Mouse (Mus musculus): ENCODE data around the gene Olfr1368. TPM values are rescaled to one million over a fixed set of nuclear protein-coding genes. Genes with fewer than 3 reads are reported as not detected.
"Not testable (repeated sequence)": the region's sequence is repeated elsewhere in the genome, so short reads cannot be mapped to it uniquely, and the experiment has no call there.

The Olfr1368 gene
- polyA plus RNA-seq, 1 experiment from 2014 or later: not detected

DNA sequence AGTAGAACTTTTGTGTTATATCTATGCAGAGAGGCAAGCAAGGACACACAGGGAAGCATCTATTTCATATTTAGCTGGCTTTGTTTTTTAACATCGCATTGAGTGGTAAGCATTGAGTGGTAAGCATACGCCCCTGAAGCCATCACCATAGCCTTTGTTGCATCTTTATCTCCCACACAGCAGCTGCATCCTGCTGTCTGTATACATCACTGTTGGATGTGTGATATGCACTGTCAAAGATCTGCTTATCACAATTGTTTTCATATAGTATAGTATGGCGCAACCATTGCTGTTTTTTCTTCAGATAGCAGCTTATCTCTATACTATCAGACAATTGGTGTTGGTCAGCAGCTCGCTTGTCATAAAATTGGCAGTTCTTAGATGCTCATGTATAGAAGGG is 31.5 kb downstream of the Olfr1368 start:
- no peak overlapping the region for H3K9ac ChIP-seq (replicated peaks; ENCODE audit: low read depth, low read length)
- no peak overlapping the region for H3K27ac ChIP-seq (ENCODE audit: low read depth, low read length)
- no peak overlapping the region for H3K4me3 ChIP-seq (ENCODE audit: low read depth, low read length)
- H3K36me3 ChIP-seq (ENCODE audit: control insufficient read depth, insufficient read depth, low read length): no peaks in the 10 kb centered on the region
- no peak overlapping the region for H3K4me2 ChIP-seq (ENCODE audit: low read depth, low read length)
- no peak for ATAC-seq (ENCODE audit: low read depth)
- H3K4me1 ChIP-seq (ENCODE audit: control insufficient read depth, insufficient read depth, low read length): no peaks in the 10 kb centered on the region
- WGBS: 91% methylated on average over 4 of the region's 4 CpGs
- no peaks in the 10 kb centered on the region for H3K9me3 ChIP-seq (ENCODE audit: control insufficient read depth, low read length)
- no peaks in the 10 kb centered on the region for H3K27me3 ChIP-seq (ENCODE audit: control insufficient read depth, insufficient read depth, low read length)

DNA sequence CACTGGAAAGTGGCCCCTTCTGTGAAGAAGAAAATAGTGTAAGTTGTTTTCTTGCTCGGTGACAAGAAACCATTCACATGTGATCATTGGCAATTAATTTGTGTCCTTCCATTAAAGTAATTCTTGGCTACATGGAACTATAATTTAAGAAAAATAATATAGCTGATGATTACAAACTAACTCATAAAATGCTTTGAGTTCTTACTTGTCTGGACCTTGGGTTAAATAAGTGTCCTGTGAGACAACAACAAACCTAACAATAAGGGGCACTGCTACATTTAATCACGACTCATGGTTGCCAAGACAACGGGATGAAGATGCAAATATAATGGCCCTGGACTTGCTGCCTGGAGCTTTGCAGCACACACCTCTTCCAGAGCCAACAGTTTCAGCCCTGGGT is 34.5 kb downstream of the Olfr1368 start, which contains the start of gene Olfr1369-ps1:
Gene Olfr1369-ps1 (plus strand): TSS at position 301 of the 400 bp plus-strand sequence.
- WGBS: 73% methylated on average over 3 of the region's 3 CpGs
- H3K27ac ChIP-seq (ENCODE audit: low read depth, low read length); H3K4me3 ChIP-seq (ENCODE audit: low read depth, low read length); H3K4me2 ChIP-seq (ENCODE audit: low read depth, low read length); ATAC-seq (ENCODE audit: low read depth); H3K27me3 ChIP-seq (ENCODE audit: control insufficient read depth, insufficient read depth, low read length); H3K9ac ChIP-seq (replicated peaks; ENCODE audit: low read depth, low read length); H3K4me1 ChIP-seq (ENCODE audit: control insufficient read depth, insufficient read depth, low read length); H3K9me3 ChIP-seq (ENCODE audit: control insufficient read depth, low read length); H3K36me3 ChIP-seq (ENCODE audit: control insufficient read depth, insufficient read depth, low read length): not testable (repeated sequence)

DNA sequence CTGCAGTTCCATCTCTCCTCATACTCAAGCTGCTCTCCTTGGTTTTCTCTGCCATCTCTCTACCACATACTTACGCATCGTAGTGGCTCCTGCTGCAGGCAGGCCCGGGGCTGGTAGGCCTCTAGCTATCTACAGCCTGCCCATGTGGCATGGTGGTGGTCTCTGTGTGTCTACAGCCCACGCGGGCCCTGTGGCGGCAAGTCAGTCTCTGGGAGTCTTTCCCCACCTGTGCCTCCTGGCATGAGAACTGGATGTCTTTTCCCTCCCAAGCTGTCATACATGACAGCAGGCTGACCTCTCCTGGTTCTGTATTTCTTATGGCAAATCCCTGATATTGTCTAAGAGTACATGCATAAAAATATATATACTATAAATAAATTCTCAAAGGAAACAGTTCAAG is 35.2 kb downstream of the Olfr1368 start:
- H3K36me3 ChIP-seq (ENCODE audit: control insufficient read depth, insufficient read depth, low read length): no peaks in the 10 kb centered on the region
- H3K4me3 ChIP-seq (ENCODE audit: low read depth, low read length): no peak overlapping the region
- WGBS: 87% methylated on average over 6 of the region's 6 CpGs
- ATAC-seq (ENCODE audit: low read depth): no peak
- no peak overlapping the region for H3K4me2 ChIP-seq (ENCODE audit: low read depth, low read length)
- no peaks in the 10 kb centered on the region for H3K9me3 ChIP-seq (ENCODE audit: control insufficient read depth, low read length)
- H3K27ac ChIP-seq (ENCODE audit: low read depth, low read length): no peak overlapping the region
- H3K4me1 ChIP-seq (ENCODE audit: control insufficient read depth, insufficient read depth, low read length): no peaks in the 10 kb centered on the region
- no peaks in the 10 kb centered on the region for H3K27me3 ChIP-seq (ENCODE audit: control insufficient read depth, insufficient read depth, low read length)
- no peak overlapping the region for H3K9ac ChIP-seq (replicated peaks; ENCODE audit: low read depth, low read length)

DNA sequence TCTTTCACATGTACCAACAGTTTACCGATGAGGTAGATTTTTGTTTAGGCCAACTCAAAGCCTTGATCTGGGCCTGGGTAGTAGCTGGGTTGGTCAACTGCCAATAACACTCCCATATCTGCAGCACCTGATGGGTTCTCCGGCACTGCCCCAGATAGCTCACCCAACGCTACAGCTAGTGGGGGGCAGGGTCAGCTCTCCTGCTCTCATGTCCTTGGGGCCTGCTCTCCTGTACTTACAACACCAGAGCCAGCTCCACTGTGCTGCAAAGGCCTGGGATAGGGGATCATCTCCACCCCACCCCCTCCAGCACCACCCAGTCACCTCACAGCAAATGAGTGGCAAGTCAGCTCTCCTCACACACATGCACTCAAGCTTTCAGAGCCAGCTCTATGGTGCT is 35.9 kb downstream of the Olfr1368 start:
- Histone ChIP-seq H3K9ac (replicated peaks; ENCODE audit: low read depth, low read length) (no peak overlapping the region), H3K4me3 (ENCODE audit: low read depth, low read length) (no peak overlapping the region), H3K9me3 (ENCODE audit: control insufficient read depth, low read length) (no peaks in the 10 kb centered on the region), H3K4me1 (ENCODE audit: control insufficient read depth, insufficient read depth, low read length) (no peaks in the 10 kb centered on the region), H3K4me2 (ENCODE audit: low read depth, low read length) (no peak overlapping the region), H3K27ac (ENCODE audit: low read depth, low read length) (no peak overlapping the region), H3K27me3 (ENCODE audit: control insufficient read depth, insufficient read depth, low read length) (no peaks in the 10 kb centered on the region), H3K36me3 (ENCODE audit: control insufficient read depth, insufficient read depth, low read length) (no peaks in the 10 kb centered on the region)
- WGBS: 92% methylated on average over 3 of the region's 3 CpGs
- ATAC-seq (ENCODE audit: low read depth): no peak

Other genes with a start within 250 kb of the Olfr1368 start
- gene Olfr1370, start 70.9 kb downstream of the Olfr1368 start, polyA plus RNA-seq (2014; fragmentation: Nextera tagmentation; extraction: Ambion mirVana): not detected in 2 replicates
- not detected in 2 replicates for gene Olfr1369-ps1, start 34.4 kb downstream of the Olfr1368 start, polyA plus RNA-seq (2014; fragmentation: Nextera tagmentation; extraction: Ambion mirVana)
- gene Olfr263, start 16.2 kb downstream of the Olfr1368 start, polyA plus RNA-seq (2014; fragmentation: Nextera tagmentation; extraction: Ambion mirVana): not detected in 2 replicates
- 68.2 and 87.9 TPM in 2 replicates for gene Trim27, start 33.6 kb upstream of the Olfr1368 start, polyA plus RNA-seq (2014; fragmentation: Nextera tagmentation; extraction: Ambion mirVana)
- not detected in 2 replicates for gene Gpx5, start 146.9 kb upstream of the Olfr1368 start, polyA plus RNA-seq (2014; fragmentation: Nextera tagmentation; extraction: Ambion mirVana)
- gene Gpx6, start 166.3 kb upstream of the Olfr1368 start, polyA plus RNA-seq (2014; fragmentation: Nextera tagmentation; extraction: Ambion mirVana): 0.35 TPM in 1 of 2 replicates, not detected in the other
- gene Olfr1367, start 201.0 kb upstream of the Olfr1368 start, polyA plus RNA-seq (2014; fragmentation: Nextera tagmentation; extraction: Ambion mirVana): not detected in 2 replicates
- 11.4 and 13.3 TPM in 2 replicates for gene Zscan12, start 217.0 kb upstream of the Olfr1368 start, polyA plus RNA-seq (2014; fragmentation: Nextera tagmentation; extraction: Ambion mirVana)